Mouse (Mus musculus): ENCODE results near the gene Fbxo17.

DNA sequence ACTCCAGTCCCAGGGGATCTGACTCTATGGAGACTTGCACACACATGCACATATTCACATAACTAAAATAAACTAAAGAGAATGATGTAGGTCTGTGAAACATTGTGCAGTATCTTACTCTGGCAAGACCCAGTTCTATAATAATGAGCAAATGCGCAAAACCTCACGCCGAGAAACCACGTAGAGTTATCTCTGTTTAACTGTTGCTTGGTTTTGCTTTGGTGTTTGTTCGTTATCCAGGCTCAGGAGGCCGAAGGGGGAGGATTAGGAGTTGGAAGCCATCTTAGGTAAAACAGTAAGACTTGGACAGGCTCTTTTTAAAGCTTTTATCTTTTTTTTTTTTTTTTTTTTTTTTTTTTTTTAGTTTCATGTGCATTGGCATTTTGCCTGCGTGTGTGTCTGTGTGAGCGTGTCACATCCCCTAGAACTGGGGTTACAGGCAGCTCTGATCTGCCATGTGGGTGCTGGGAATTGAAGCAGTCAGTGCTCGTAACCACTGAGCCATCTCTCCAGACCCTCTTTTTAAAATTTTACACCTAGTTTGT, 52.9 kb downstream of the Fbxo17 start:
- TF ChIP-seq POLR2A (IDR thresholded peaks at IDR 0.05; ENCODE audit: extremely low read depth, insufficient read depth, low read length) (no peak), CTCF (IDR thresholded peaks at IDR 0.05; ENCODE audit: low read depth, low read length) (no peak)
